Comparison of ENCODE assay signal across 13 mouse cellular contexts in genomic region chr1:181543711-181544383, GRCm38 (mm10). TPM values are rescaled to one million over a fixed set of nuclear protein-coding genes. Genes with fewer than 3 reads are reported as not detected.
A peak's percentile ranks its signal among the peaks of the same experiment; 100 is the strongest.
DNase-seq lines count a peak whose midpoint lies in the region; ATAC-seq and TF ChIP-seq lines count a peak whose summit lies in the region.
"Had no signal": no experiment of that assay in that cellular context is flagged by ENCODE, and none has a peak within 500 bp of the region (broad histone marks: within the 10 kb centered on the region; RNA-seq: fewer than 3 reads in every experiment).

No protein-coding gene starts in this region.

- TF ChIP-seq CTCF in layer of hippocampus, adult 2 months (conservative IDR thresholded peaks at IDR 0.05), result peak; percentile 79
- peak; percentile 54 for TF ChIP-seq CTCF in liver, embryonic 14.5 days (IDR thresholded peaks at IDR 0.05; ENCODE audit: low read depth)

- H3K9me3 ChIP-seq in liver, embryonic 14.5 days (ENCODE audit: control insufficient read depth, low read length), result no peaks in the 10 kb centered on the region
- H3K9me3 ChIP-seq: heart, embryonic 13.5 days; liver, embryonic 13.5 days; neural tube, embryonic 13.5 days had no signal

- WGBS in liver, embryonic 14.5 days (ENCODE audit: insufficient replicate concordance), result 55% methylated on average over 5 of the region's 5 CpGs

- H3K4me1 ChIP-seq in liver, embryonic 14.5 days (replicated peaks; ENCODE audit: control insufficient read depth in 2 of 2, insufficient read depth in 2 of 2, low read length in 1 of 2), result no peaks in the 10 kb centered on the region; a peak in 1 of 4 replicates
- H3K4me1 ChIP-seq: liver, embryonic 13.5 days had no signal

- no peaks in the 10 kb centered on the region for H3K27me3 ChIP-seq in liver, embryonic 14.5 days (ENCODE audit: control insufficient read depth, insufficient read depth, low read length)

- H3K36me3 ChIP-seq in liver, embryonic 14.5 days (replicated peaks; ENCODE audit: control insufficient read depth, insufficient read depth, low read depth), result no peaks in the 10 kb centered on the region
- H3K36me3 ChIP-seq: heart, embryonic 13.5 days; liver, embryonic 13.5 days; neural tube, embryonic 13.5 days had no signal

- H3K4me3 ChIP-seq in layer of hippocampus, adult 2 months, result no peak overlapping the region
- no peak overlapping the region for H3K4me3 ChIP-seq in liver, embryonic 14.5 days (ENCODE audit: insufficient read depth in 1 of 2, low read depth in 2 of 2, low read length in 2 of 2)
- H3K4me3 ChIP-seq: heart, embryonic 13.5 days; liver, embryonic 13.5 days; neural tube, embryonic 13.5 days had no signal

- H3K9ac ChIP-seq in liver, embryonic 14.5 days (replicated peaks), result no peak overlapping the region
- H3K9ac ChIP-seq: heart, embryonic 13.5 days; liver, embryonic 13.5 days; neural tube, embryonic 13.5 days had no signal

- no peak for TF ChIP-seq EP300 in liver, embryonic 14.5 days (IDR thresholded peaks at IDR 0.05; ENCODE audit: low read depth)

- H3K27ac ChIP-seq in layer of hippocampus, adult 2 months, result no peak overlapping the region
- no peak overlapping the region for H3K27ac ChIP-seq in liver, embryonic 14.5 days
- H3K27ac ChIP-seq: heart, embryonic 13.5 days; liver, embryonic 13.5 days; neural tube, embryonic 13.5 days had no signal

- ATAC-seq in liver, embryonic 14.5 days (ENCODE audit: insufficient read depth), result no peak
- no peak for ATAC-seq in granulocyte monocyte progenitor cell, adult 5-6 weeks (replicated peaks; ENCODE audit: poor library complexity, severe bottlenecking)

- peak; percentile 54 to 87 for DNase-seq in adrenal gland, adult (ENCODE audit: inconsistent age in 2 of 2, low spot score in 1 of 2)
- no peak for DNase-seq in adrenal gland, postnatal 4 days (ENCODE audit: low spot score in 2 of 2)
- DNase-seq in layer of hippocampus, adult 2 months (ENCODE audit: low spot score in 2 of 2), result no peak
- DNase-seq in layer of hippocampus, adult 8-10 months (ENCODE audit: low spot score in 2 of 2), result no peak
- peak; percentile 23 for DNase-seq in ZHBTc4 (ENCODE audit: low read depth, low spot score)
- DNase-seq in liver, embryonic 14.5 days (ENCODE audit: low read depth in 3 of 3, low spot score in 3 of 3), result no peak
- no peak for DNase-seq in frontal cortex, postnatal 10 days (ENCODE audit: low spot score in 2 of 2)
- DNase-seq: cerebellum, adult 18-20 months; liver, embryonic 13.5 days had no signal

- H3K4me2 ChIP-seq in liver, embryonic 14.5 days (ENCODE audit: low read depth), result no peak overlapping the region
- H3K4me2 ChIP-seq: heart, embryonic 13.5 days; liver, embryonic 13.5 days; neural tube, embryonic 13.5 days had no signal

RNA-seq across cellular contexts. Expression of gene Dnah14, which starts 32.5 kb away (rescaled TPM):
- not detected for total RNA-seq in adrenal gland, postnatal 4 days (2021)
- total RNA-seq in layer of hippocampus, adult 2 months (2021), result under 1 TPM; 0.76 to 0.82 TPM
- 1 to 10 TPM in 2 of 4 experiments, under 1 TPM in 2; 0.25 to 1.8 (median 1.0) TPM for total RNA-seq in layer of hippocampus, adult 8-10 months (2022)
- 0.03 TPM in 1 of 2 replicates, not detected in the other for polyA plus RNA-seq in liver, embryonic 14.5 days (2012; rRNA removed)
- polyA plus RNA-seq in liver, embryonic 14.5 days (2014; fragmentation: Nextera tagmentation; extraction: Ambion mirVana), result 5.0 and 5.6 TPM in 2 replicates
- total RNA-seq in granulocyte monocyte progenitor cell, adult 5-6 weeks (2014; fragmentation: Nextera tagmentation), result not detected in 2 replicates
- 0.93 and 1.8 TPM in 2 replicates for total RNA-seq in granulocyte monocyte progenitor cell, adult 5-6 weeks (2017)

RNA-seq across cellular contexts. Expression of gene Ccdc121, which starts 32.6 kb away (rescaled TPM):
- not detected for total RNA-seq in adrenal gland, postnatal 4 days (2021)
- total RNA-seq in layer of hippocampus, adult 2 months (2021), result under 1 TPM; 0.20 to 0.72 TPM
- 1 to 10 TPM in 1 of 4 experiments, under 1 TPM in 3; 0.29 to 1.3 (median 0.48) TPM for total RNA-seq in layer of hippocampus, adult 8-10 months (2022)
- not detected in 2 replicates for polyA plus RNA-seq in liver, embryonic 14.5 days (2012; rRNA removed)
- polyA plus RNA-seq in liver, embryonic 14.5 days (2014; fragmentation: Nextera tagmentation; extraction: Ambion mirVana), result not detected in 2 replicates
- not detected in 2 replicates for total RNA-seq in granulocyte monocyte progenitor cell, adult 5-6 weeks (2014; fragmentation: Nextera tagmentation)
- total RNA-seq in granulocyte monocyte progenitor cell, adult 5-6 weeks (2017), result not detected in 2 replicates
- polyA plus RNA-seq: C2C12; liver, embryonic 13.5 days; neural tube, embryonic 13.5 days had no signal

Comparison
In these comparisons a context has a peak if more than half of its experiments do, and no peak if none do; other contexts are left out.
1. DNase-seq: peak in adrenal gland, adult (2 of 2) and ZHBTc4 (single experiment); none in adrenal gland, postnatal 4 days (0 of 2), layer of hippocampus, adult 2 months (0 of 2), layer of hippocampus, adult 8-10 months (0 of 2), liver, embryonic 14.5 days (0 of 3) and frontal cortex, postnatal 10 days (0 of 2).